Mouse (Mus musculus): ENCODE results near the gene Fcna.
A peak's percentile ranks its signal among the peaks of the same experiment; 100 is the strongest.

Fcna gene

GRCm38 (mm10) chr2:25607761-25608622 lies 19.8 kb downstream of the Fcna start, which contains the start of gene Rabl6:
Gene Rabl6 (minus strand): TSS chr2:25608521.
- DNase-seq (ENCODE audit: low read depth, low spot score) = peak; percentile 71

GRCm38 (mm10) chr2:25602526-25602925 lies 25.3 kb downstream of the Fcna start:
- no peak for DNase-seq (ENCODE audit: low read depth, low spot score)

- DNase-seq (ENCODE audit: low read depth, low spot score) = no peak
Observed at GRCm38 (mm10) chr2:25600037-25600436, 27.8 kb downstream of the Fcna start.

GRCm38 (mm10) chr2:25598749-25599148 lies 29.1 kb downstream of the Fcna start:
- DNase-seq (ENCODE audit: low read depth, low spot score) = no peak

- DNase-seq (ENCODE audit: low read depth, low spot score) = no peak
Observed at GRCm38 (mm10) chr2:25596765-25597510, 30.9 kb downstream of the Fcna start.

- no peak for DNase-seq (ENCODE audit: low read depth, low spot score)
Observed at GRCm38 (mm10) chr2:25591863-25592262, 36.0 kb downstream of the Fcna start.

GRCm38 (mm10) chr2:25588227-25588907 lies 39.5 kb downstream of the Fcna start:
- no peak for DNase-seq (ENCODE audit: low read depth, low spot score)

GRCm38 (mm10) chr2:25587290-25587689 lies 40.5 kb downstream of the Fcna start:
- no peak for DNase-seq (ENCODE audit: low read depth, low spot score)

GRCm38 (mm10) chr2:25585601-25586000 lies 42.2 kb downstream of the Fcna start:
- DNase-seq (ENCODE audit: low read depth, low spot score) = no peak

- no peak for DNase-seq (ENCODE audit: low read depth, low spot score)
Observed at GRCm38 (mm10) chr2:25584856-25585255, 43.0 kb downstream of the Fcna start.

- DNase-seq (ENCODE audit: low read depth, low spot score) = no peak
Observed at GRCm38 (mm10) chr2:25584152-25584551, 43.7 kb downstream of the Fcna start.

GRCm38 (mm10) chr2:25583571-25583970 lies 44.3 kb downstream of the Fcna start:
- no peak for DNase-seq (ENCODE audit: low read depth, low spot score)

GRCm38 (mm10) chr2:25583120-25583481 lies 44.7 kb downstream of the Fcna start:
- no peak for DNase-seq (ENCODE audit: low read depth, low spot score)

GRCm38 (mm10) chr2:25582466-25583119 lies 45.2 kb downstream of the Fcna start:
- DNase-seq (ENCODE audit: low read depth, low spot score) = no peak

GRCm38 (mm10) chr2:25581901-25582301 lies 45.9 kb downstream of the Fcna start:
- no peak for DNase-seq (ENCODE audit: low read depth, low spot score)

GRCm38 (mm10) chr2:25581294-25581864 lies 46.5 kb downstream of the Fcna start, which contains the start of gene Ajm1:
Gene Ajm1 (minus strand): TSS chr2:25581757.
- peak; percentile 53 for DNase-seq (ENCODE audit: low read depth, low spot score)

- DNase-seq (ENCODE audit: low read depth, low spot score) = no peak
Observed at GRCm38 (mm10) chr2:25580621-25581101, 47.2 kb downstream of the Fcna start.

- no peak for DNase-seq (ENCODE audit: low read depth, low spot score)
Observed at GRCm38 (mm10) chr2:25579737-25580460, 47.9 kb downstream of the Fcna start.

GRCm38 (mm10) chr2:25578796-25579736 lies 48.8 kb downstream of the Fcna start:
- no peak for DNase-seq (ENCODE audit: low read depth, low spot score)
